Mouse (Mus musculus): ENCODE measurements at regions not wholly inside any gene's neighbourhood (a gene's known extent, or its start where the extent isn't known, plus 50 kb on each side); places are given as distances from the start of the nearest gene placed in this dataset.

GRCm38 (mm10) chr15:61608301-61608731 is 685.5 kb upstream of the A1bg start:
- intact Hi-C loops (cut with DNase I), result no loop called here
- no peak for DNase-seq

GRCm38 (mm10) chr15:61599734-61600133 is 676.9 kb upstream of the A1bg start:
- DNase-seq, result no peak
- intact Hi-C loops (cut with DNase I), result no loop called here

GRCm38 (mm10) chr15:61596318-61596717 is 673.5 kb upstream of the A1bg start:
- intact Hi-C loops (cut with DNase I), result no loop called here
- DNase-seq, result peak; percentile 41

- intact Hi-C loops (cut with DNase I), result no loop called here
- DNase-seq, result peak; percentile 3
Observed at GRCm38 (mm10) chr15:61588956-61589355, 666.1 kb upstream of the A1bg start.

- intact Hi-C loops (cut with DNase I), result no loop called here
- no peak for DNase-seq
Observed at GRCm38 (mm10) chr15:61582335-61582734, 659.5 kb upstream of the A1bg start.

GRCm38 (mm10) chr15:61563347-61563746 is 640.5 kb upstream of the A1bg start:
- intact Hi-C loops (cut with DNase I), result no loop called here
- DNase-seq, result no peak

GRCm38 (mm10) chr15:61562252-61562651 is 639.4 kb upstream of the A1bg start:
- no peak for DNase-seq

GRCm38 (mm10) chr15:61553908-61554307 is 631.1 kb upstream of the A1bg start:
- DNase-seq, result no peak
- intact Hi-C loops (cut with DNase I), result no loop called here

More at GRCm38 (mm10) chr15:61562252-61562651, 639.4 kb upstream of the A1bg start:
- intact Hi-C loops (cut with DNase I), result no loop called here

GRCm38 (mm10) chr15:61553081-61553680 is 630.4 kb upstream of the A1bg start:
- no peak for DNase-seq
- intact Hi-C loops (cut with DNase I), result no loop called here

GRCm38 (mm10) chr15:61551206-61551605 is 628.4 kb upstream of the A1bg start:
- intact Hi-C loops (cut with DNase I), result no loop called here
- DNase-seq, result no peak

GRCm38 (mm10) chr15:61548400-61548799 is 625.6 kb upstream of the A1bg start:
- DNase-seq, result no peak
- intact Hi-C loops (cut with DNase I), result no loop called here

GRCm38 (mm10) chr15:61546608-61547007 is 623.8 kb upstream of the A1bg start:
- intact Hi-C loops (cut with DNase I), result no loop called here
- no peak for DNase-seq

- no peak for DNase-seq
- intact Hi-C loops (cut with DNase I), result no loop called here
Observed at GRCm38 (mm10) chr15:61544074-61544473, 621.3 kb upstream of the A1bg start.

- intact Hi-C loops (cut with DNase I), result no loop called here
- no peak for DNase-seq
Observed at GRCm38 (mm10) chr15:61541643-61542042, 618.8 kb upstream of the A1bg start.

- DNase-seq, result no peak
- intact Hi-C loops (cut with DNase I), result no loop called here
Observed at GRCm38 (mm10) chr15:61540753-61541421, 618.1 kb upstream of the A1bg start.

- intact Hi-C loops (cut with DNase I), result no loop called here
- no peak for DNase-seq
Observed at GRCm38 (mm10) chr15:61538930-61539329, 616.1 kb upstream of the A1bg start.

GRCm38 (mm10) chr15:61538169-61538755 is 615.5 kb upstream of the A1bg start:
- intact Hi-C loops (cut with DNase I), result no loop called here
- DNase-seq, result no peak

GRCm38 (mm10) chr15:61536332-61536716 is 613.5 kb upstream of the A1bg start:
- no peak for DNase-seq
- intact Hi-C loops (cut with DNase I), result no loop called here

- DNase-seq, result no peak
- intact Hi-C loops (cut with DNase I), result no loop called here
Observed at GRCm38 (mm10) chr15:61535644-61536331, 613.0 kb upstream of the A1bg start.

- intact Hi-C loops (cut with DNase I), result no loop called here
Observed at GRCm38 (mm10) chr15:61535180-61535579, 612.4 kb upstream of the A1bg start.

GRCm38 (mm10) chr15:61532808-61533207 is 610.0 kb upstream of the A1bg start:
- intact Hi-C loops (cut with DNase I), result no loop called here
- DNase-seq, result no peak

More at GRCm38 (mm10) chr15:61535180-61535579, 612.4 kb upstream of the A1bg start:
- DNase-seq, result no peak

GRCm38 (mm10) chr15:61532040-61532439 is 609.2 kb upstream of the A1bg start:
- intact Hi-C loops (cut with DNase I), result no loop called here
- no peak for DNase-seq

Measured in left cerebral cortex, postnatal 4 days (tissue).